Mouse (Mus musculus): ENCODE results near the gene Trpc5. TPM values are rescaled to one million over a fixed set of nuclear protein-coding genes. Genes with fewer than 3 reads are reported as not detected.

Trpc5 gene
- total and polyA plus RNA-seq, 3 experiments: not detected

GRCm38 (mm10) chrX:144491394-144491793 is 196.6 kb downstream of the Trpc5 start:
- Histone ChIP-seq H3K27me3 (ENCODE audit: insufficient read depth, low read length) (no peaks in the 10 kb centered on the region), H3K9me3 (replicated peaks) (no peaks in the 10 kb centered on the region), H3K36me3 (replicated peaks) (no peaks in the 10 kb centered on the region), H3K4me3 (ENCODE audit: low read depth, low read length) (no peak overlapping the region), H3K4me1 (ENCODE audit: insufficient read depth, low read depth, low read length) (no peaks in the 10 kb centered on the region)
- no peak for TF ChIP-seq GATA2 (IDR thresholded peaks at IDR 0.05; ENCODE audit: borderline replicate concordance, low read depth, low read length)
- TF ChIP-seq POLR2AphosphoS5 (IDR thresholded peaks at IDR 0.05; ENCODE audit: insufficient replicate concordance, low read depth, low read length): no peak
- TF ChIP-seq GATA1 (IDR thresholded peaks at IDR 0.05; ENCODE audit: borderline replicate concordance, low read length): no peak
- no peak for ATAC-seq (ENCODE audit: extremely low read depth, insufficient number of reproducible peaks, low FRiP score, poor library complexity, severe bottlenecking)
- no peak for DNase-seq (ENCODE audit: low spot score)

GRCm38 (mm10) chrX:144464416-144464815 is 223.6 kb downstream of the Trpc5 start:
- Histone ChIP-seq H3K4me3 (ENCODE audit: low read depth, low read length) (no peak overlapping the region), H3K36me3 (replicated peaks) (no peaks in the 10 kb centered on the region), H3K27me3 (ENCODE audit: insufficient read depth, low read length) (no peaks in the 10 kb centered on the region), H3K9me3 (replicated peaks) (no peaks in the 10 kb centered on the region), H3K4me1 (ENCODE audit: insufficient read depth, low read depth, low read length) (no peaks in the 10 kb centered on the region)
- TF ChIP-seq TAL1 (conservative IDR thresholded peaks at IDR 0.05; ENCODE audit: low read depth, low read length): no peak
- no peak for TF ChIP-seq GATA1 (IDR thresholded peaks at IDR 0.05; ENCODE audit: borderline replicate concordance, low read length)
- TF ChIP-seq GATA2 (IDR thresholded peaks at IDR 0.05; ENCODE audit: borderline replicate concordance, low read depth, low read length): no peak
- no peak for TF ChIP-seq CTCF (IDR thresholded peaks at IDR 0.05; ENCODE audit: low read depth, low read length)
- TF ChIP-seq POLR2AphosphoS5 (IDR thresholded peaks at IDR 0.05; ENCODE audit: insufficient replicate concordance, low read depth, low read length): no peak
- ATAC-seq (ENCODE audit: extremely low read depth, insufficient number of reproducible peaks, low FRiP score, poor library complexity, severe bottlenecking) (no peak), DNase-seq (ENCODE audit: low spot score) (no peak)

- Histone ChIP-seq H3K36me3 (replicated peaks) (no peaks in the 10 kb centered on the region), H3K4me1 (ENCODE audit: insufficient read depth, low read depth, low read length) (no peaks in the 10 kb centered on the region), H3K4me3 (ENCODE audit: low read depth, low read length) (no peak within 1 kb of the TSS), H3K9me3 (replicated peaks) (no peaks in the 10 kb centered on the region), H3K27me3 (ENCODE audit: insufficient read depth, low read length) (no peaks in the 10 kb centered on the region)
- TF ChIP-seq GATA1 (IDR thresholded peaks at IDR 0.05; ENCODE audit: borderline replicate concordance, low read length) (no peak), POLR2AphosphoS5 (IDR thresholded peaks at IDR 0.05; ENCODE audit: insufficient replicate concordance, low read depth, low read length) (no peak), TAL1 (conservative IDR thresholded peaks at IDR 0.05; ENCODE audit: low read depth, low read length) (no peak), CTCF (IDR thresholded peaks at IDR 0.05; ENCODE audit: low read depth, low read length) (no peak), GATA2 (IDR thresholded peaks at IDR 0.05; ENCODE audit: borderline replicate concordance, low read depth, low read length) (no peak)
- ATAC-seq (ENCODE audit: extremely low read depth, insufficient number of reproducible peaks, low FRiP score, poor library complexity, severe bottlenecking) (no peak), DNase-seq (ENCODE audit: low spot score) (no peak)
Observed at GRCm38 (mm10) chrX:144456281-144456680, 231.7 kb downstream of the Trpc5 start, which contains the start of gene Trpc5os. TSS of gene Trpc5os (plus strand) at chrX:144456581.

- ATAC-seq (ENCODE audit: extremely low read depth, insufficient number of reproducible peaks, low FRiP score, poor library complexity, severe bottlenecking) (no peak), DNase-seq (ENCODE audit: low spot score) (no peak)
- Histone ChIP-seq H3K4me1 (ENCODE audit: insufficient read depth, low read depth, low read length) (no peaks in the 10 kb centered on the region), H3K36me3 (replicated peaks) (no peaks in the 10 kb centered on the region), H3K27me3 (ENCODE audit: insufficient read depth, low read length) (no peaks in the 10 kb centered on the region), H3K4me3 (ENCODE audit: low read depth, low read length) (no peak overlapping the region), H3K9me3 (replicated peaks) (no peaks in the 10 kb centered on the region)
- TF ChIP-seq POLR2AphosphoS5 (IDR thresholded peaks at IDR 0.05; ENCODE audit: insufficient replicate concordance, low read depth, low read length) (no peak), GATA1 (IDR thresholded peaks at IDR 0.05; ENCODE audit: borderline replicate concordance, low read length) (no peak), TAL1 (conservative IDR thresholded peaks at IDR 0.05; ENCODE audit: low read depth, low read length) (no peak), CTCF (IDR thresholded peaks at IDR 0.05; ENCODE audit: low read depth, low read length) (no peak), GATA2 (IDR thresholded peaks at IDR 0.05; ENCODE audit: borderline replicate concordance, low read depth, low read length) (no peak)
Observed at GRCm38 (mm10) chrX:144423848-144424247, 264.1 kb downstream of the Trpc5 start.

GRCm38 (mm10) chrX:144421091-144421490 is 266.9 kb downstream of the Trpc5 start:
- Histone ChIP-seq H3K27me3 (ENCODE audit: insufficient read depth, low read length) (no peaks in the 10 kb centered on the region), H3K4me3 (ENCODE audit: low read depth, low read length) (no peak overlapping the region), H3K36me3 (replicated peaks) (no peaks in the 10 kb centered on the region), H3K9me3 (replicated peaks) (no peaks in the 10 kb centered on the region), H3K4me1 (ENCODE audit: insufficient read depth, low read depth, low read length) (no peaks in the 10 kb centered on the region)
- DNase-seq (ENCODE audit: low spot score): no peak
- TF ChIP-seq GATA1 (IDR thresholded peaks at IDR 0.05; ENCODE audit: borderline replicate concordance, low read length) (no peak), CTCF (IDR thresholded peaks at IDR 0.05; ENCODE audit: low read depth, low read length) (no peak), TAL1 (conservative IDR thresholded peaks at IDR 0.05; ENCODE audit: low read depth, low read length) (no peak), POLR2AphosphoS5 (IDR thresholded peaks at IDR 0.05; ENCODE audit: insufficient replicate concordance, low read depth, low read length) (no peak), GATA2 (IDR thresholded peaks at IDR 0.05; ENCODE audit: borderline replicate concordance, low read depth, low read length) (no peak)
- no peak for ATAC-seq (ENCODE audit: extremely low read depth, insufficient number of reproducible peaks, low FRiP score, poor library complexity, severe bottlenecking)

- DNase-seq (ENCODE audit: low spot score) (no peak), ATAC-seq (ENCODE audit: extremely low read depth, insufficient number of reproducible peaks, low FRiP score, poor library complexity, severe bottlenecking) (no peak)
- Histone ChIP-seq H3K4me1 (ENCODE audit: insufficient read depth, low read depth, low read length) (no peaks in the 10 kb centered on the region), H3K9me3 (replicated peaks) (no peaks in the 10 kb centered on the region), H3K27me3 (ENCODE audit: insufficient read depth, low read length) (no peaks in the 10 kb centered on the region), H3K36me3 (replicated peaks) (no peaks in the 10 kb centered on the region), H3K4me3 (ENCODE audit: low read depth, low read length) (no peak overlapping the region)
- no peak for TF ChIP-seq CTCF (IDR thresholded peaks at IDR 0.05; ENCODE audit: low read depth, low read length)
- no peak for TF ChIP-seq GATA1 (IDR thresholded peaks at IDR 0.05; ENCODE audit: borderline replicate concordance, low read length)
- TF ChIP-seq GATA2 (IDR thresholded peaks at IDR 0.05; ENCODE audit: borderline replicate concordance, low read depth, low read length): no peak
- TF ChIP-seq POLR2AphosphoS5 (IDR thresholded peaks at IDR 0.05; ENCODE audit: insufficient replicate concordance, low read depth, low read length): no peak
- no peak for TF ChIP-seq TAL1 (conservative IDR thresholded peaks at IDR 0.05; ENCODE audit: low read depth, low read length)
Observed at GRCm38 (mm10) chrX:144420259-144420658, 267.7 kb downstream of the Trpc5 start.

All from G1E (cell line).